Mouse (Mus musculus): ENCODE results near the gene Heca. TPM values are rescaled to one million over a fixed set of nuclear protein-coding genes. Genes with fewer than 3 reads are reported as not detected.

The Heca gene
- total RNA-seq, 2 experiments from 2014 or later: 12.5 to 26.3 TPM

Other genes starting within 250 kb of the Heca start
- gene Cited2, start 224.8 kb downstream of the Heca start, total RNA-seq (2014; fragmentation: Nextera tagmentation): 10.1 and 13.7 TPM in 2 replicates
- gene Cited2, start 224.8 kb downstream of the Heca start, total RNA-seq (2017): 10.1 and 36.8 TPM in 2 replicates
- 0.40 and 1.4 TPM in 2 replicates for gene Txlnb, start 151.8 kb downstream of the Heca start, total RNA-seq (2014; fragmentation: Nextera tagmentation)
- gene Txlnb, start 151.8 kb downstream of the Heca start, total RNA-seq (2017): 0.57 TPM in 1 of 2 replicates, not detected in the other
- gene Abracl, start 75.2 kb upstream of the Heca start, total RNA-seq (2014; fragmentation: Nextera tagmentation): 83.6 and 104 TPM in 2 replicates
- gene Abracl, start 75.2 kb upstream of the Heca start, total RNA-seq (2017): 129 and 168 TPM in 2 replicates
- gene Reps1, start 107.8 kb upstream of the Heca start, total RNA-seq (2014; fragmentation: Nextera tagmentation): 44.4 and 55.8 TPM in 2 replicates
- 23.0 and 25.5 TPM in 2 replicates for gene Reps1, start 107.8 kb upstream of the Heca start, total RNA-seq (2017)